Mouse (Mus musculus) layer of hippocampus, adult 2 months (tissue): ENCODE data around the gene Gm42417. TPM values are rescaled to one million over a fixed set of nuclear protein-coding genes. Genes with fewer than 3 reads are reported as not detected.

Experiments used
- DNase-seq, 2 experiments: peaks; one replicate each; pipeline ENCODE4 v3.0.0; 2022; ENCODE audit warnings: low spot score in 2 of 2
- H3K27ac ChIP-seq: fragments of 200-600 bp; 2 replicates; pipeline ENCODE4 v1.8.1; 2022
- H3K4me3 ChIP-seq: fragments of 200-600 bp; 2 replicates; pipeline ENCODE4 v1.8.1; 2022; ENCODE audit warnings: mild to moderate bottlenecking
- CTCF ChIP-seq: fragments of 200-600 bp; conservative IDR thresholded peaks from 2 replicates; pipeline ENCODE4 v1.8.1; 2022; ENCODE audit warnings: antibody characterized with exemption, mild to moderate bottlenecking, moderate library complexity
- long read RNA-seq, 2 experiments: library from polyadenylated mRNA; stranded (forward); transcript quantifications; one replicate each; pipeline ENCODE4 v2.0.0; 2021; ENCODE audit warnings: borderline mapping rate in 2 of 2
- total RNA-seq, 2 experiments: library from RNA; stranded (reverse); gene quantifications; 2 replicates each; pipeline ENCODE4 v1.2.3; 2021

The Gm42417 gene
- not detected for total RNA-seq
- long read RNA-seq, experiment 1, result 0 reads
- long read RNA-seq, experiment 2, result 0 reads

DNA sequence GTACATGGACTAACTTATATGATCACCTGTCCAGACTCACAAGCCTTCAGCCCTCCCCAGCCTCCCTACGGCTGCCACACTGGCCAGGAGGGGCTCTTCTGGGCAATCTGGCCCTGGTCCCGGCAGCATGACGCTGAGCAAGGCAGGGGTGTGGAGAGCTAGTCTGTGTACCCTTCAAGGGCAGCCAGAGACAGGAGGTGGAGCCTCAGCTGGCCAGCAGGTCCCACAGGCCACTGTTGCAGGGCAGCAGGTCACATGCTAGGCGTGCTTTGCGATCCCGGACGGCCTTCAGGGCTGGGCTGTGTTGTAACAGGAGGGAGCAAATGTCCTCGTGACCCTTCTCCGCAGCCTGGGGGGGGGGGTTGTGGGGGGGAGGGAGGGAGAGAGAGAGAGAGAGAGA, at the start of gene Gm42417:
TSS of gene Gm42417 (minus strand) at position 244 of the 400 bp plus-strand sequence.
- no peak within 1 kb of the TSS for H3K4me3 ChIP-seq
- no peak within 1 kb of the TSS for H3K27ac ChIP-seq
- TF ChIP-seq CTCF, result no peak
- no peak for DNase-seq

DNA sequence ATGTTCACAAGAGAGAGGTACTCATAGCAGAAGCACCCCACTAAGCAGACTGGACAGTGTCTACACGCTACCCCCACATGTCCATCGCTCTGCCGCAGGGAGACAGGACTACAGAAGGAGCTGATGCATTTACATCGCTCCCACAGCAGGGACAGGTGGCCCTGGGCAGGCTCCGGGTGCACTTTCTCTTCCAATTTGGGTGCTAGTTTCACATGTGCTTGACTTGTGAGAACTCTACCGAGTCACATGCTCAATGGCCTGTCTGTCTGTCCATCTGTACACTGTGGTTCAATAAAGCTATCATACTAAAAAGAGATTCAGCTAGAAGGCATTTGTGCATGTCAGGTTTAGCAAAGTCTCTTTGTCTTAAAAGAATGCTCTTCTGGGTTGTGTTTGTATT, 48.6 kb upstream of the Gm42417 start:
- no peak for TF ChIP-seq CTCF
- DNase-seq, result no peak
- H3K4me3 ChIP-seq, result no peak overlapping the region
- H3K27ac ChIP-seq, result no peak overlapping the region

DNA sequence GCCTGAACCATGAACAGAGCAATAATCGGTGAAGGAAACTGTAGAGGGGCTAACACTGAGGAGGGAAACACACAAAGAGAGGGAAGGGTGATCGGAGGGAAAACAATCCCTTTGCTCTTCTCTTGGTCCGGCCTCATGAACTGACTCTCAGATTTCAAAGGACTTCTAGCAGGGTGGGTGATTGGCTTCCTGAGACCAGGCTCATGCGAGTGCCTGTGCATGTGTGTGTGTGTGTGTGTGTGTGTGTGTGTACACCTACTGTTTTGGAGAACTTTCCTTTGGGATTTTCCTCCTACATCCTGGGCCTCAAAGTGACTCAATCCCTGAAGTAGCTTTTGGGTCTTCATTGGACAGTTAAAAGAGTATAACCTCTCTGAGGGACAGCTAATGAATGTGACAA, 47.1 kb upstream of the Gm42417 start:
- no peak for DNase-seq
- Histone ChIP-seq H3K27ac (no peak overlapping the region), H3K4me3 (no peak overlapping the region)
- TF ChIP-seq CTCF, result no peak

DNA sequence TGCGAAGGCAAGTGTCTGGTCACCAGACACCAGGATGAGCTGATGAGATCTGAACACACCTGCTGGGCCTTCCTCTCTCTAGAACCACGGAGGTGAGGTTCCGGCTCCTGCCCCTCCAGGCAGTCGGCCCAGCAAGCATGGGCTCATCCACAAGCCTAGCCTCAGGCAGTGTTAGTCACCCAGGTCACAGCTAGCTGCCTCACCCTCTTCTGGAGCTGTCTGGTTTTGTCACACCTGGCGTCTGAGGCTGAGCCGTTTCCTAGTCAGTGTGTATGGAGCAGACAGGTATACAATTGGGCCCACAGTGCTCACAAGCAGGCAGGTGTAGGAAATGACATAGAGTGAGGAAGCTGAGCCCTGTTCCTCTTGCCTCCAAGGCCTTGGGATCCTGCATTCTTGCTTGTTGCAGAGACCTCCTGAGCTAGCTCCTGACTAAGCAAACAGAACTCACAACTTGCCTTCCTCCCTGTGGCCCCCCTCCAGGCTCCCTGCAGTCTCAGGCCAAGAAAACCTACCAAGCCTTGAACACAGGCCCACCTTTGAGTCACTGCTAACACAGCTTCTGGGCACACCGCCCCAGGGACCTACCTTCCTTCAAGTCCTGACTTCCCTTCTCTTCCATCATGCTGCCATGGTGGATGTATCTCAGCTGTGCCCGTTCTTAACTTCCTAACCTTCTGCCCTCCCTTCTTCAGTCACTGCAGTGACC, 44.3 kb upstream of the Gm42417 start:
- no peak for TF ChIP-seq CTCF
- Histone ChIP-seq H3K27ac (no peak overlapping the region), H3K4me3 (no peak overlapping the region)
- DNase-seq, result no peak

DNA sequence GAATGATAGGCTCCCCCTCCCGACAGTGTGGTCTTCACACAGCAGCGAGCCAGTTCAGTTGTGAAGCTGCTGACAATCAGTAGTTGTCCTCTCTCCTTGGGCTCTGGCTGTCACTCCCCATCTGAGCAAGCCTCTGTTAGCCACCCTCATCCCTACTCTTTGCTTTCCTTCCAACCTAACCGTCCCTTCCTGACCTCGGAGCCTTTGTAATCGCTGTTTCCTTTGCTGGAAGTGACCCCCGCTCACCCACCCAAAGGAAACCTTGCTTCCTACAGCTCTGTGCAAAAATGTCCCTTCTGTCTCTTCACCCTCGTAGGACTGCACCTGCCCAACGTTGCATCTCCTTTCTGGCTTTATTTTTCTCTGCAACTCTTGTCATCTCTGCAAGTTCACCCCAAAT, 43.0 kb upstream of the Gm42417 start:
- Histone ChIP-seq H3K27ac (no peak overlapping the region), H3K4me3 (no peak overlapping the region)
- TF ChIP-seq CTCF, result no peak
- DNase-seq, result no peak

DNA sequence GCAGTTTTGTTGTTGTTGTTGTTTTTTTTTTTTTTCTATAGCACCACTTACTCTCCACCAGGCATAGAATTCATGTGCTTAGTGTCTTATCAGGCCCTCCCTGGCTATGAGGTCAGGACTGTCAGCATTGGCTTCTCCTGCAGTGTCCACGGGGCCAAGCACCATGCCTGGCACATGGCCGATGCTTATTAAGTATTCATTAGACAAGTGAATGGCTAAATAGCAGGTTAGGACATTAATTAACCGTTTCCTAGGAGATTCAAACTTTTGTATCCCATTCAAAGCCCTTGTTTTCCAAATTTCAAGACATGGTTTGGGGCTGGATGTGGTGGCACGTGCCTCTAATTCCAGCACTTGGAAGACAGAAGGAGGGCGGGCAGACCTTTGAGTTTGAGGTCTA, 42.0 kb upstream of the Gm42417 start:
- no peak overlapping the region for H3K4me3 ChIP-seq
- TF ChIP-seq CTCF, result no peak
- H3K27ac ChIP-seq, result no peak overlapping the region
- DNase-seq, result no peak

DNA sequence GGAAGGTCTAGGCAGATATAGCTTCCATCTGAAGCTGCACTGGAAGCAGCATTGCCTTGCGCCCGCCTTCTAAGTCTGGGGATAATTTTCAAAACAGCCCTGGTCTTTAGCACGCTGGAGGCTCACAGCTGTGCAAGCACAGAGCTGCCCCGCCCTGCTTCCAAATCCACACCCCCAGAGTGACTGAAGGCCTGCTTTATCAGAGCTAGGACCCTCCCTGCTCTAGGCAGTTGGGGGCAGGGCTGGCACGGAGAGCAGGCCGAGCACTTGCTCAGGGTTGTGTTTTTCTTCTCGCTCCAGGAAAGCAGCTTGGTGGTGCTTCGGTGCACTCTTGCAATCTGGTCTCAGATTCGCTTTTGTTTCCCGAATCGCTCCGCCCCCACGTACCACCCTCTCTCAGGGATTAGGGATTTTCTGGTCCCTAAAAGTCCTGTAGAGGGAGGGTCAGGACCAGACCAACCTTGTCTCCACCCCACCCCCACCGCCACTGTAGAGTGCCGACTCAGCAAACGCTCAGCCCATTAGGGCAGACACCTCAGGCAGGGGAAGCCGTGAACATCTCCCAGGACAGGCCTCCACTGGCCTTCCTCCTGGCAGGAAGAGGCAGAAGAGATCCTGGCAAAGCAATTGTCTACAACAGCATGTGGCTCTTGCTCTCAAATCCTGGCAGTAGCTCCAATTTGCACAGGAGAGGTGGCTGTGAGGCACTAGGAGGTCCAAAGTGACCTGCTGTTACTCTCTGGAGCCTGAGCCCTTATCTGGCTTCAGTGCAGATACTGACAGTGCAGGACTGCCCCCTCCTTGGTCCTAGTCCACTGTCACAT, 41.4 kb upstream of the Gm42417 start:
- Histone ChIP-seq H3K4me3 (peak overlapping the region; percentile 21; the same call in 1 of the 2 replicates), H3K27ac (peak overlapping the region; percentile 60)

DNA sequence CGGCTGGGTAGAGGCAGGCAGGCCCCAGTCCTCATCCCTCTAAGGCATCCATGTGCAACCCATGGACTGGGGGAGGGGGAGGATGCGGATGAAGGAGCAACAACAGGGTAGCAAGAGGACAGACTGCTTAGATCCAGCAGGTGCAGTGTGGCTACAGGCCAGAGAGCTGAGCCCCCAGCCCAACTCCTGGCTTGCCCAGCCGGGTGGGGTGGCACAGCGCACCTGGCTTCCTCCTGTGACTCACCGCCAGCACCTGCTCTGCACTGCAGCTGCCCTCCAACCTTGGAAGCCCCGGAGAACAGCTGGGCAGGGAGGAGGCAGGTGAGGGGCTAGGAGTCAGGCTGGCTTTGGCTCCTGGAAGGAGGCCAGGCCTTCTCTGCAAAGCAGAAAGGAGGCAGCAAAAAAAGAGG, 40.8 kb upstream of the Gm42417 start:
- H3K4me3 ChIP-seq, result peak overlapping the region; percentile 21; the same call in 1 of the 2 replicates
- DNase-seq, result no peak
- no peak for TF ChIP-seq CTCF
- H3K27ac ChIP-seq, result peak overlapping the region; percentile 60

More for the DNA sequence above, 41.4 kb upstream of the Gm42417 start:
- TF ChIP-seq CTCF, result no peak
- DNase-seq, result peak; percentile 43 to 57

DNA sequence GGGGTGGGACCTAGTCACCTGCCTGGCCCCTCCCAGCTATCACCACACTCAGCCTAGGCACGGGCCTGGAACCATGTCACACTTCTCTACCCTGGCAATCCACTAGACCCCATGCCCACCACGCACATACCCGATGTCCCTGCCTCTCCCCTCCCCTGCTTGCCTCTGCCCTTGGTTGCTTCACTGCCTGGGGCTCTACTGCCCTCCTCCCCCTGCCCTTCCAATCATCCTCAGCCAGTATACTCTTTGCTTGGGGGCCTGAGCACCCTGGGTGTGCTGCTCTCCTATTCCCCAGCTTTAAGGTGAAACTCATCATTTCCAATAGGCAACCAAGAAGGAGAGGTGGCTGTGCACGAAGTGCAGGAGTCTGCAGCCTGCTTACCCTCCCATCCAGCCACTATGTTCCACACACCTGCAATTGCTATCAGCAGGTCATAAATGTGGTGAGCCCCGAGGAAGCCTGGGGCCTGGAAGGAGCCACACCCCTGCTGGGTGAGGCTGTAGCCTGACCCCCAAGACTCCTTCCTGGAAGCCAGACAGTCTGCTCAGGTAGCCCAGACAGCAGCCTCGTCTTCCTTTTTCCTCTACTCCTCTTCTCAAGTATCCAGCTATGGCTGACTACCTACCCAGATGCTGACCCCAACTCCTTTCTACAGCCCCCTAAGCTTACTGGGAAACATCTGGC, 37.9 kb upstream of the Gm42417 start:
- Histone ChIP-seq H3K4me3 (no peak overlapping the region), H3K27ac (no peak overlapping the region)
- no peak for TF ChIP-seq CTCF
- no peak for DNase-seq

DNA sequence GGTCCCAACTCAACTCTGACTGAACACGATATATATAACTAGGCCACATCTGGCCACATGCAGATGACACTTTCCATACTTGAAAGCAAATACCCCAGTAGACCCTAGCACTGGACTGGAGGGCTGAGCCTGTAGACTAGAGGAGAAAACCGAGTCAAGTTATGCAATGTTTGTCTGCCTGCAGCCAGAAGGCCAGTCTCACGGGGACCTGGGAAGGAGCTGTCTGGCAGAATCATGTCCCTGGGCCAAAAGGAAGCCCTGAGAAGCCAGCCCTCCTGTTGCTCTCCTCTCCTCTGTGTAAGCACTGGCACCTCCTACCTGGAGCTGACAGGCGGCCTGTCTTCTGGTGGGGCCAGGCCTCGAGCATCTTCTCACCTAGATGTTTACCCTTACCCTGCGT, 36.1 kb upstream of the Gm42417 start:
- DNase-seq, result no peak
- Histone ChIP-seq H3K27ac (no peak overlapping the region), H3K4me3 (no peak overlapping the region)
- no peak for TF ChIP-seq CTCF

DNA sequence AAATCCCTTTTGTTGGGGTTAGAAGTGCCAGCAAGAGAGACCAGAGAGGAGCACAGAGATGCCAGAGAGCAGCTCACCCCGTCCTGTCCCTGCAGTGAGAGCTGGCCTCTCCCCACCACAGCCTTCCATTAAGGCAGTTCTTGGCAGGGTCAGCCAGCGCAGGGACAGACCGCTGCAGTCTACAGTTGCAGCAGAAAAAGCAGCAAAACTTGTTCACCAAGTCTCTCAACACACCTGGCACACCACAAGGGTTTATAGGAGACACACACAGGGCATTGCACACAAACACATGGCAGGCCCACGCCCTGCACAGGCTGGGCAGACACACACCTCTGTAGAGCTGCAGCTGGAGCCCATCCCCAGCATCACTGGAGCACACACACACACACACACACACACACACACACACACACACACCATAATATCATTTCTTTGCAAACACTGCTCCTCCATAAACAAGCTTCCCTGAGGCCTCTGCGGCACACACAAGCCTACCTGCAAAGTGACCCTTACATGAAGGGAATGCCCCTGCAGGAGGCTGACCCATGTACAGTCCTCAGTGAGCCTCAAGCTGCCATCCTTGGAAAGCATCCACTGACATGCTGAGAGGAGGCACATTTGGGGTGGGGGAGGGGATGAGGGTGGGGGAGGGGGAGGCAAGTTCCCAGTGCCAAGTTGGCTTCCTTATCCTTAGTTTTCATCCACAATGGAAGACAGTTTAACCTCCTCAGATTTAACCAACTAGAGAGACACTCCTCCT, 35.1 kb upstream of the Gm42417 start:
- no peak for DNase-seq
- no peak for TF ChIP-seq CTCF

DNA sequence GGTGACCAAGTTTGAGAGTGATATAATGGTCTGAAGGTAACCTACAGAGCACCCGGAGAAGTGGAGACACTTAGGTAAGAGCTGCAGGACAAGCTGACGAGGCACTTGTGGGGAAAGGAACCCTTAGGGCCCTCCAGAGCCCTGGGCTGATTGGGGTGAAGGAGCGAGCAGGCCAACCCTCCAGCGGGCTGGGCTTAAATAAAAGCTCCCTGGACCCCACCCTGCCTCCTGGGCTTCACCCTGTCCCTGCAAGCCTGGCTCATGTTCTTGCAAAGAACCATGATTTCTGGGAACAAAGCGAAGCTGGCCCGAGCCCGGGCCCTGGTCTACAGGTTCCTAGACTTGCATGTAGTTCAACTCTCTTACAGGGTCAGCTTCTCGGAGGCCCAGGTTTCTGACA, 34.3 kb upstream of the Gm42417 start:
- Histone ChIP-seq H3K4me3 (no peak overlapping the region), H3K27ac (0 out of 2 replicates have a peak overlapping the region, but pooled peaks have one; percentile 7)
- no peak for TF ChIP-seq CTCF
- DNase-seq, result no peak

More for the DNA sequence above, 35.1 kb upstream of the Gm42417 start:
- Histone ChIP-seq H3K27ac (no peak overlapping the region), H3K4me3 (no peak overlapping the region)
